Mouse (Mus musculus) midbrain, embryonic 15.5 days (tissue): ENCODE data around the gene Csn2. TPM values are rescaled to one million over a fixed set of nuclear protein-coding genes. Genes with fewer than 3 reads are reported as not detected.

Experiments
- ATAC-seq: fragments of 200-750 bp; cut with Nextera tagmentation; replicated peaks from 2 replicates; pipeline ENCODE4 v1.8.0; 2017; ENCODE audit warnings: moderate TSS enrichment
- H3K27ac ChIP-seq: fragments of 300-500 bp; sonication (generic); 2 replicates; pipeline ENCODE4 v1.5.1; 2015; ENCODE audit warnings: mild to moderate bottlenecking, inconsistent platforms
- H3K27me3 ChIP-seq: fragments of 300-500 bp; sonication (generic); replicated peaks from 2 replicates; pipeline ENCODE4 v1.6.1; 2015; ENCODE audit warnings: inconsistent platforms
- H3K36me3 ChIP-seq: fragments of 300-500 bp; sonication (generic); replicated peaks from 2 replicates; pipeline ENCODE4 v1.6.1; 2015; ENCODE audit warnings: inconsistent platforms
- H3K4me1 ChIP-seq: fragments of 300-500 bp; sonication (generic); 2 replicates; pipeline ENCODE4 v1.6.1; 2015; ENCODE audit warnings: inconsistent platforms
- H3K4me2 ChIP-seq: fragments of 300-500 bp; sonication (generic); 2 replicates; pipeline ENCODE4 v1.6.1; 2015; ENCODE audit warnings: inconsistent platforms, mild to moderate bottlenecking, moderate library complexity
- H3K4me3 ChIP-seq: fragments of 300-500 bp; sonication (generic); 2 replicates; pipeline ENCODE4 v1.5.1; 2015; ENCODE audit warnings: mild to moderate bottlenecking, inconsistent platforms
- H3K9ac ChIP-seq: fragments of 300-500 bp; sonication (generic); 2 replicates; pipeline ENCODE4 v1.6.1; 2015; ENCODE audit warnings: mild to moderate bottlenecking, inconsistent platforms
- H3K9me3 ChIP-seq: fragments of 300-500 bp; sonication (generic); 2 replicates; pipeline ENCODE4 v1.6.1; 2016; ENCODE audit warnings: inconsistent platforms
- WGBS: fragments of 180-500 bp; shearing (Covaris S2); methylation state at CpG from one replicate; pipeline ENCODE4 v1.1.7; 2015; ENCODE audit warnings: mixed read lengths; 5-methylcytosine and 5-hydroxymethylcytosine counted together
- polyA plus RNA-seq: library from polyadenylated mRNA; unstranded; fragments of >200 nt; fragmentation: Nextera tagmentation; extraction: Ambion mirVana; gene quantifications from 2 replicates; pipeline ENCODE4 v1.2.1, GENCODE M21; 2015

Gene Csn2
- not detected in 2 replicates for polyA plus RNA-seq

GRCm38 (mm10) chr5:87699530-87699929 is at the start of gene Csn2:
TSS of gene Csn2 (minus strand) at chr5:87699630.
- Histone ChIP-seq H3K4me1 (no peaks in the 10 kb centered on the region), H3K9me3 (no peaks in the 10 kb centered on the region), H3K4me3 (no peak within 1 kb of the TSS), H3K9ac (no peak within 1 kb of the TSS), H3K36me3 (no peaks in the 10 kb centered on the region), H3K4me2 (no peak within 1 kb of the TSS), H3K27me3 (no peaks in the 10 kb centered on the region), H3K27ac (no peak within 1 kb of the TSS)
- 79% methylated on average over 3 of the region's 3 CpGs for WGBS
- ATAC-seq, result no peak

GRCm38 (mm10) chr5:87734821-87735220 is 35.4 kb upstream of the Csn2 start:
- H3K27me3 ChIP-seq, result no peaks in the 10 kb centered on the region
- H3K9ac ChIP-seq, result no peak overlapping the region

GRCm38 (mm10) chr5:87705891-87706290 is 6.5 kb upstream of the Csn2 start:
- H3K4me2 ChIP-seq, result no peak overlapping the region
- 75% methylated on average over 1 of the region's 1 CpGs for WGBS
- no peak overlapping the region for H3K9ac ChIP-seq
- no peaks in the 10 kb centered on the region for H3K9me3 ChIP-seq
- H3K27ac ChIP-seq, result no peak overlapping the region
- no peak overlapping the region for H3K4me3 ChIP-seq
- H3K4me1 ChIP-seq, result no peaks in the 10 kb centered on the region
- H3K36me3 ChIP-seq, result no peaks in the 10 kb centered on the region
- ATAC-seq, result no peak
- H3K27me3 ChIP-seq, result no peaks in the 10 kb centered on the region

More at GRCm38 (mm10) chr5:87734821-87735220, 35.4 kb upstream of the Csn2 start:
- no peak overlapping the region for H3K27ac ChIP-seq
- H3K4me3 ChIP-seq, result no peak overlapping the region
- no peaks in the 10 kb centered on the region for H3K4me1 ChIP-seq
- no peak for ATAC-seq
- no peak overlapping the region for H3K4me2 ChIP-seq
- H3K36me3 ChIP-seq, result no peaks in the 10 kb centered on the region
- no peaks in the 10 kb centered on the region for H3K9me3 ChIP-seq

GRCm38 (mm10) chr5:87665908-87666307 is 33.5 kb downstream of the Csn2 start, which contains the start of gene Csn1s1:
TSS of gene Csn1s1 (plus strand) at chr5:87666208.
- Histone ChIP-seq H3K4me1 (no peaks in the 10 kb centered on the region), H3K4me2 (no peak within 1 kb of the TSS), H3K9me3 (no peaks in the 10 kb centered on the region), H3K36me3 (no peaks in the 10 kb centered on the region), H3K27ac (no peak within 1 kb of the TSS), H3K27me3 (no peaks in the 10 kb centered on the region), H3K9ac (no peak within 1 kb of the TSS), H3K4me3 (no peak within 1 kb of the TSS)
- no peak for ATAC-seq

- Histone ChIP-seq H3K36me3 (no peaks in the 10 kb centered on the region), H3K9ac (no peak overlapping the region)
Observed at GRCm38 (mm10) chr5:87642787-87643186, 56.6 kb downstream of the Csn2 start.

More at GRCm38 (mm10) chr5:87642787-87643186, 56.6 kb downstream of the Csn2 start:
- H3K4me3 ChIP-seq, result no peak overlapping the region
- ATAC-seq, result no peak
- H3K4me2 ChIP-seq, result no peak overlapping the region
- no peak overlapping the region for H3K27ac ChIP-seq
- H3K4me1 ChIP-seq, result no peaks in the 10 kb centered on the region
- H3K9me3 ChIP-seq, result no peaks in the 10 kb centered on the region
- no peaks in the 10 kb centered on the region for H3K27me3 ChIP-seq

Other genes with a start within 250 kb of the Csn2 start
- not detected in 2 replicates for gene Ugt2a2, start 217.4 kb downstream of the Csn2 start, polyA plus RNA-seq
- not detected in 2 replicates for gene Gm43638, start 212.8 kb downstream of the Csn2 start, polyA plus RNA-seq
- gene Ugt2a1, start 208.8 kb downstream of the Csn2 start, polyA plus RNA-seq, result not detected in 2 replicates
- not detected in 2 replicates for gene Sult1b1, start 161.4 kb downstream of the Csn2 start, polyA plus RNA-seq
- gene Sult1d1, start 130.6 kb downstream of the Csn2 start, polyA plus RNA-seq, result not detected in 2 replicates
- not detected in 2 replicates for gene Sult1e1, start 108.0 kb downstream of the Csn2 start, polyA plus RNA-seq
- gene Csn1s1, start 33.4 kb downstream of the Csn2 start, polyA plus RNA-seq, result not detected in 2 replicates
- not detected in 2 replicates for gene Csn1s2a, start 74.9 kb upstream of the Csn2 start, polyA plus RNA-seq
- gene Csn1s2b, start 108.5 kb upstream of the Csn2 start, polyA plus RNA-seq, result not detected in 2 replicates
- not detected in 2 replicates for gene Prr27, start 126.1 kb upstream of the Csn2 start, polyA plus RNA-seq
- gene Odam, start 185.4 kb upstream of the Csn2 start, polyA plus RNA-seq, result not detected in 2 replicates
- gene Csn3, start 225.9 kb upstream of the Csn2 start, polyA plus RNA-seq, result not detected in 2 replicates